8 mouse cellular contexts compared by ENCODE assay signal in genomic region chr10:13446791-13447249, GRCm38 (mm10). TPM values are rescaled to one million over a fixed set of nuclear protein-coding genes. Genes with fewer than 3 reads are reported as not detected.
DNase-seq lines count a peak whose midpoint lies in the region; ATAC-seq and TF ChIP-seq lines count a peak whose summit lies in the region.

No protein-coding gene starts in this region.

- H3K9me3 ChIP-seq in hindbrain, embryonic 16.5 days (ENCODE audit: control insufficient read depth, low read length) = no peaks in the 10 kb centered on the region
- H3K9me3 ChIP-seq in lung, embryonic 14.5 days (ENCODE audit: low read depth, low read length) = no peaks in the 10 kb centered on the region

- DNase-seq in 3T3-L1 (ENCODE audit: low read depth, low spot score) (peak; percentile 64), adipocyte (ENCODE audit: low spot score) (peak; percentile 86)
- DNase-seq in fat pad, adult 2 months (ENCODE audit: extremely low read depth, low read depth, low spot score) = peak; percentile 65
- peak; percentile 82 for DNase-seq in lung, embryonic 14.5 days
- peak; percentile 66 for DNase-seq in testis, postnatal 10 days (ENCODE audit: low spot score)
- no peak for DNase-seq in yolk sac, embryonic 10.5 days (ENCODE audit: low spot score)
- no peak for DNase-seq in thymus, postnatal 4 days

- no peaks in the 10 kb centered on the region for H3K27me3 ChIP-seq in hindbrain, embryonic 16.5 days (replicated peaks; ENCODE audit: control insufficient read depth, insufficient read depth, low read length)
- H3K27me3 ChIP-seq in lung, embryonic 14.5 days (ENCODE audit: insufficient read depth, low read length) = no peaks in the 10 kb centered on the region

- no peak overlapping the region for H3K4me3 ChIP-seq in hindbrain, embryonic 16.5 days (ENCODE audit: low read length)
- H3K4me3 ChIP-seq in lung, embryonic 14.5 days (ENCODE audit: low read depth, low read length) = no peak overlapping the region

- H3K4me2 ChIP-seq in hindbrain, embryonic 16.5 days (ENCODE audit: low read length) = no peak overlapping the region
- no peak overlapping the region for H3K4me2 ChIP-seq in lung, embryonic 14.5 days

- WGBS in hindbrain, embryonic 16.5 days = 50% methylated on average over 3 of the region's 3 CpGs
- WGBS in lung, embryonic 14.5 days = 27% methylated on average over 3 of the region's 3 CpGs

- no peak for TF ChIP-seq CTCF in lung, embryonic 14.5 days (IDR thresholded peaks at IDR 0.05; ENCODE audit: low read depth)

- no peak overlapping the region for H3K27ac ChIP-seq in hindbrain, embryonic 16.5 days (ENCODE audit: low read depth, low read length)
- peak overlapping the region; percentile 36; the same call in 1 of the 2 replicates for H3K27ac ChIP-seq in lung, embryonic 14.5 days (ENCODE audit: low read depth)

- ATAC-seq in hindbrain, embryonic 16.5 days = peak; percentile 91
- peak; percentile 78 for ATAC-seq in lung, embryonic 14.5 days (ENCODE audit: insufficient read depth)

- no peaks in the 10 kb centered on the region for H3K36me3 ChIP-seq in hindbrain, embryonic 16.5 days (ENCODE audit: control insufficient read depth, insufficient read depth, low read length)
- no peaks in the 10 kb centered on the region for H3K36me3 ChIP-seq in lung, embryonic 14.5 days (ENCODE audit: insufficient read depth)

- no peak overlapping the region for H3K9ac ChIP-seq in hindbrain, embryonic 16.5 days (ENCODE audit: low read depth, low read length)
- H3K9ac ChIP-seq in lung, embryonic 14.5 days = no peak overlapping the region

- no peaks in the 10 kb centered on the region for H3K4me1 ChIP-seq in hindbrain, embryonic 16.5 days (ENCODE audit: control insufficient read depth, insufficient read depth, low read depth, low read length)
- peaks cover 10% of the 10 kb centered on the region; the same call in 1 of the 2 replicates for H3K4me1 ChIP-seq in lung, embryonic 14.5 days (ENCODE audit: insufficient read depth)

RNA-seq across cellular contexts. Expression of gene Phactr2, which starts 27.4 kb away (rescaled TPM):
- 6.7 and 9.0 TPM in 2 replicates for polyA plus RNA-seq in hindbrain, embryonic 16.5 days (2015; fragmentation: Nextera tagmentation; extraction: Ambion mirVana)
- polyA plus RNA-seq in lung, embryonic 14.5 days (2014; fragmentation: Nextera tagmentation; extraction: Ambion mirVana) = 40.7 and 42.2 TPM in 2 replicates

RNA-seq across cellular contexts. Expression of gene Fuca2, which starts 52.5 kb away (rescaled TPM):
- 56.1 and 61.3 TPM in 2 replicates for polyA plus RNA-seq in hindbrain, embryonic 16.5 days (2015; fragmentation: Nextera tagmentation; extraction: Ambion mirVana)
- 48.9 and 60.4 TPM in 2 replicates for polyA plus RNA-seq in lung, embryonic 14.5 days (2014; fragmentation: Nextera tagmentation; extraction: Ambion mirVana)

Comparison
In these comparisons a context has a peak if more than half of its experiments do, and no peak if none do; other contexts are left out.
1. DNase-seq: peak in 3T3-L1 (single experiment), adipocyte (single experiment), fat pad, adult 2 months (single experiment), lung, embryonic 14.5 days (single experiment) and testis, postnatal 10 days (single experiment); none in yolk sac, embryonic 10.5 days (single experiment) and thymus, postnatal 4 days (single experiment).